Mouse (Mus musculus): Measurements from ENCODE around the gene Lsm4. TPM values are rescaled to one million over a fixed set of nuclear protein-coding genes. Genes with fewer than 3 reads are reported as not detected.

Lsm4 gene
- total and polyA plus RNA-seq, 2 experiments from 2014 or later, result 202 to 438 TPM

- no peak overlapping the region for H3K9ac ChIP-seq (replicated peaks; ENCODE audit: low read depth, low read length)
- H3K4me2 ChIP-seq (ENCODE audit: low read depth, low read length), result no peak overlapping the region
- H3K36me3 ChIP-seq (replicated peaks; ENCODE audit: control insufficient read depth, insufficient read depth, low read length), result no peaks in the 10 kb centered on the region
- no peaks in the 10 kb centered on the region for H3K27me3 ChIP-seq (ENCODE audit: control insufficient read depth, insufficient read depth, low read length)
- no peak for DNase-seq (ENCODE audit: low spot score)
- H3K4me1 ChIP-seq (ENCODE audit: control insufficient read depth, insufficient read depth), result no peaks in the 10 kb centered on the region
- no peak overlapping the region for H3K4me3 ChIP-seq (ENCODE audit: low read depth, low read length)
- ATAC-seq (ENCODE audit: insufficient read depth, low read depth), result no peak
- 77% methylated on average over 2 of the region's 2 CpGs for WGBS
- no peaks in the 10 kb centered on the region for H3K9me3 ChIP-seq (replicated peaks; ENCODE audit: control insufficient read depth, low read length)
- H3K27ac ChIP-seq (ENCODE audit: low read depth), result no peak overlapping the region
- TF ChIP-seq CTCF (IDR thresholded peaks at IDR 0.05; ENCODE audit: low read depth) (no peak), EP300 (IDR thresholded peaks at IDR 0.05; ENCODE audit: low read depth) (no peak)
These were observed 7.4 kb upstream of the Lsm4 start for GRCm38 (mm10) chr8:70665599-70665998.

GRCm38 (mm10) chr8:70667071-70667470, 6.0 kb upstream of the Lsm4 start:
- 42% methylated on average over 5 of the region's 5 CpGs for WGBS
- ATAC-seq (ENCODE audit: insufficient read depth, low read depth) (peak; percentile 79), DNase-seq (ENCODE audit: low spot score) (peak; percentile 46)
- no peaks in the 10 kb centered on the region for H3K36me3 ChIP-seq (replicated peaks; ENCODE audit: control insufficient read depth, insufficient read depth, low read length)
- no peaks in the 10 kb centered on the region for H3K27me3 ChIP-seq (ENCODE audit: control insufficient read depth, insufficient read depth, low read length)
- TF ChIP-seq CTCF (IDR thresholded peaks at IDR 0.05; ENCODE audit: low read depth) (no peak), EP300 (IDR thresholded peaks at IDR 0.05; ENCODE audit: low read depth) (no peak)
- H3K9ac ChIP-seq (replicated peaks; ENCODE audit: low read depth, low read length), result no peak overlapping the region
- H3K27ac ChIP-seq (ENCODE audit: low read depth), result peak overlapping the region; percentile 48
- no peak overlapping the region for H3K4me2 ChIP-seq (ENCODE audit: low read depth, low read length)
- H3K4me3 ChIP-seq (ENCODE audit: low read depth, low read length), result no peak overlapping the region
- H3K9me3 ChIP-seq (replicated peaks; ENCODE audit: control insufficient read depth, low read length), result no peaks in the 10 kb centered on the region
- no peaks in the 10 kb centered on the region for H3K4me1 ChIP-seq (ENCODE audit: control insufficient read depth, insufficient read depth)

- Histone ChIP-seq H3K9ac (replicated peaks; ENCODE audit: low read depth, low read length) (no peak overlapping the region), H3K27me3 (ENCODE audit: control insufficient read depth, insufficient read depth, low read length) (no peaks in the 10 kb centered on the region), H3K4me1 (ENCODE audit: control insufficient read depth, insufficient read depth) (peaks cover 12% of the 10 kb centered on the region), H3K4me2 (ENCODE audit: low read depth, low read length) (no peak overlapping the region), H3K9me3 (replicated peaks; ENCODE audit: control insufficient read depth, low read length) (no peaks in the 10 kb centered on the region), H3K36me3 (replicated peaks; ENCODE audit: control insufficient read depth, insufficient read depth, low read length) (no peaks in the 10 kb centered on the region), H3K4me3 (ENCODE audit: low read depth, low read length) (no peak overlapping the region), H3K27ac (ENCODE audit: low read depth) (no peak overlapping the region)
- peak; percentile 46 for DNase-seq (ENCODE audit: low spot score)
- no peak for ATAC-seq (ENCODE audit: insufficient read depth, low read depth)
- TF ChIP-seq EP300 (IDR thresholded peaks at IDR 0.05; ENCODE audit: low read depth) (no peak), CTCF (IDR thresholded peaks at IDR 0.05; ENCODE audit: low read depth) (no peak)
- WGBS, result 53% methylated on average over 10 of the region's 10 CpGs
These were observed 1.3 kb upstream of the Lsm4 start for GRCm38 (mm10) chr8:70671615-70672324.

GRCm38 (mm10) chr8:70672325-70673078, 546 bp upstream of the Lsm4 start:
- H3K9ac ChIP-seq (replicated peaks; ENCODE audit: low read depth, low read length), result peak overlapping the region; percentile 44; the same call in 1 of the 2 replicates
- no peaks in the 10 kb centered on the region for H3K27me3 ChIP-seq (ENCODE audit: control insufficient read depth, insufficient read depth, low read length)
- no peaks in the 10 kb centered on the region for H3K36me3 ChIP-seq (replicated peaks; ENCODE audit: control insufficient read depth, insufficient read depth, low read length)
- peak overlapping the region; percentile 67 for H3K4me3 ChIP-seq (ENCODE audit: low read depth, low read length)
- WGBS, result 35% methylated on average over 19 of the region's 19 CpGs
- peak overlapping the region; percentile 58 for H3K4me2 ChIP-seq (ENCODE audit: low read depth, low read length)
- no peaks in the 10 kb centered on the region for H3K9me3 ChIP-seq (replicated peaks; ENCODE audit: control insufficient read depth, low read length)
- peaks cover 12% of the 10 kb centered on the region for H3K4me1 ChIP-seq (ENCODE audit: control insufficient read depth, insufficient read depth)
- peak; percentile 22 for TF ChIP-seq CTCF (IDR thresholded peaks at IDR 0.05; ENCODE audit: low read depth)
- TF ChIP-seq EP300 (IDR thresholded peaks at IDR 0.05; ENCODE audit: low read depth), result no peak
- DNase-seq (ENCODE audit: low spot score), result no peak
- peak overlapping the region; percentile 84 for H3K27ac ChIP-seq (ENCODE audit: low read depth)
- ATAC-seq (ENCODE audit: insufficient read depth, low read depth), result peak; percentile 0; the same call in 1 of the 2 replicates

- H3K27me3 ChIP-seq (ENCODE audit: control insufficient read depth, insufficient read depth, low read length), result no peaks in the 10 kb centered on the region
- DNase-seq (ENCODE audit: low spot score) (no peak), ATAC-seq (ENCODE audit: insufficient read depth, low read depth) (no peak)
- peak overlapping the region; percentile 65 for H3K9ac ChIP-seq (replicated peaks; ENCODE audit: low read depth, low read length)
- TF ChIP-seq EP300 (IDR thresholded peaks at IDR 0.05; ENCODE audit: low read depth) (no peak), CTCF (IDR thresholded peaks at IDR 0.05; ENCODE audit: low read depth) (no peak)
- peaks cover 12% of the 10 kb centered on the region for H3K4me1 ChIP-seq (ENCODE audit: control insufficient read depth, insufficient read depth)
- H3K27ac ChIP-seq (ENCODE audit: low read depth), result peak overlapping the region; percentile 96
- H3K4me3 ChIP-seq (ENCODE audit: low read depth, low read length), result peak overlapping the region; percentile 67
- no peaks in the 10 kb centered on the region for H3K9me3 ChIP-seq (replicated peaks; ENCODE audit: control insufficient read depth, low read length)
- peak overlapping the region; percentile 60 for H3K4me2 ChIP-seq (ENCODE audit: low read depth, low read length)
- 93% methylated on average over 3 of the region's 3 CpGs for WGBS
- H3K36me3 ChIP-seq (replicated peaks; ENCODE audit: control insufficient read depth, insufficient read depth, low read length), result peaks cover 14% of the 10 kb centered on the region; the same call in 1 of the 2 replicates
These were observed 1.1 kb downstream of the Lsm4 start for GRCm38 (mm10) chr8:70674109-70674508.
